Mouse (Mus musculus) stomach, embryonic 16.5 days (tissue): ENCODE measurements around the gene Rbfox3. TPM values are rescaled to one million over a fixed set of nuclear protein-coding genes. Genes with fewer than 3 reads are reported as not detected.

Experiments used
- ATAC-seq: fragments of 200-750 bp; cut with Nextera tagmentation; 2 replicates; pipeline ENCODE4 v1.8.0; 2017; ENCODE audit warnings: moderate number of reproducible peaks, moderate TSS enrichment; ENCODE audit not compliant: insufficient read depth, low FRiP score
- H3K27ac ChIP-seq: fragments of 300-500 bp; sonication (generic); 2 replicates; pipeline ENCODE4 v1.5.1; 2014; ENCODE audit warnings: low read length
- H3K27me3 ChIP-seq: fragments of 300-500 bp; sonication (generic); 2 replicates; pipeline ENCODE4 v1.6.1; 2014; ENCODE audit warnings: low read length, control low read depth, mixed read lengths; ENCODE audit not compliant: control insufficient read depth, insufficient read depth
- H3K36me3 ChIP-seq: fragments of 300-500 bp; sonication (generic); 2 replicates; pipeline ENCODE4 v1.6.1; 2014; ENCODE audit warnings: low read length; ENCODE audit not compliant: control insufficient read depth, insufficient read depth
- H3K4me1 ChIP-seq: fragments of 300-500 bp; sonication (generic); 2 replicates; pipeline ENCODE4 v1.6.1; 2014; ENCODE audit warnings: low read length, control low read depth, mixed read lengths; ENCODE audit not compliant: control insufficient read depth, insufficient read depth
- H3K4me2 ChIP-seq: fragments of 300-500 bp; sonication (generic); 2 replicates; pipeline ENCODE4 v1.6.1; 2014; ENCODE audit warnings: low read depth, low read length, mixed read lengths
- H3K4me3 ChIP-seq: fragments of 300-500 bp; sonication (generic); replicated peaks from 2 replicates; pipeline ENCODE4 v1.5.1; 2014; ENCODE audit warnings: mild to moderate bottlenecking, low read length
- H3K9ac ChIP-seq: fragments of 300-500 bp; sonication (generic); 2 replicates; pipeline ENCODE4 v1.6.1; 2014; ENCODE audit warnings: low read length
- H3K9me3 ChIP-seq: fragments of 300-500 bp; sonication (generic); replicated peaks from 2 replicates; pipeline ENCODE4 v1.6.1; 2016; ENCODE audit warnings: low read length, control low read depth; ENCODE audit not compliant: control insufficient read depth
- WGBS: fragments of 180-500 bp; shearing (Covaris S2); extraction: QIAGEN DNeasy Blood & Tissue Kit; methylation state at CpG from one replicate; pipeline ENCODE4 v1.1.7; 2014; 5-methylcytosine and 5-hydroxymethylcytosine counted together
- polyA plus RNA-seq: library from polyadenylated mRNA; unstranded; fragments of >200 nt; fragmentation: Nextera tagmentation; extraction: Ambion mirVana; gene quantifications from 2 replicates; pipeline ENCODE4 v1.2.1, GENCODE M21; 2015

Rbfox3 gene
- polyA plus RNA-seq, 1 experiment from 2014 or later: 1.1 TPM

GRCm38 (mm10) chr11:118600168-118600567 lies 311.2 kb downstream of the Rbfox3 start:
- Histone ChIP-seq H3K9ac (no peak overlapping the region), H3K4me1 (no peaks in the 10 kb centered on the region), H3K9me3 (no peaks in the 10 kb centered on the region), H3K27me3 (no peaks in the 10 kb centered on the region; the same call in 1 of the 2 replicates), H3K4me2 (no peak overlapping the region), H3K4me3 (no peak overlapping the region), H3K27ac (no peak overlapping the region), H3K36me3 (no peaks in the 10 kb centered on the region)
- no peak for ATAC-seq
- 5% methylated on average over 9 of the region's 9 CpGs for WGBS

- Histone ChIP-seq H3K27me3 (no peaks in the 10 kb centered on the region; the same call in 1 of the 2 replicates), H3K27ac (no peak overlapping the region), H3K9ac (no peak overlapping the region), H3K4me2 (no peak overlapping the region), H3K4me1 (no peaks in the 10 kb centered on the region), H3K9me3 (no peaks in the 10 kb centered on the region), H3K36me3 (no peaks in the 10 kb centered on the region), H3K4me3 (no peak overlapping the region)
- no peak for ATAC-seq
- WGBS: 64% methylated on average over 5 of the region's 5 CpGs
Measured at GRCm38 (mm10) chr11:118598726-118599125, 312.7 kb downstream of the Rbfox3 start.

GRCm38 (mm10) chr11:118584826-118585225 lies 326.6 kb downstream of the Rbfox3 start:
- Histone ChIP-seq H3K4me1 (no peaks in the 10 kb centered on the region), H3K27me3 (no peaks in the 10 kb centered on the region), H3K4me2 (no peak overlapping the region), H3K4me3 (no peak overlapping the region), H3K36me3 (no peaks in the 10 kb centered on the region), H3K27ac (no peak overlapping the region), H3K9me3 (no peaks in the 10 kb centered on the region), H3K9ac (no peak overlapping the region)
- WGBS: 4% methylated on average over 15 of the region's 15 CpGs
- ATAC-seq: no peak

- Histone ChIP-seq H3K4me3 (no peak overlapping the region), H3K4me2 (no peak overlapping the region), H3K36me3 (no peaks in the 10 kb centered on the region), H3K4me1 (no peaks in the 10 kb centered on the region), H3K27me3 (no peaks in the 10 kb centered on the region), H3K9me3 (no peaks in the 10 kb centered on the region), H3K9ac (no peak overlapping the region), H3K27ac (no peak overlapping the region)
- WGBS: 96% methylated on average over 1 of the region's 1 CpGs
- no peak for ATAC-seq
Measured at GRCm38 (mm10) chr11:118583989-118584388, 327.4 kb downstream of the Rbfox3 start.

GRCm38 (mm10) chr11:118583573-118583972 lies 327.8 kb downstream of the Rbfox3 start:
- WGBS: 79% methylated on average over 8 of the region's 8 CpGs
- no peak for ATAC-seq

GRCm38 (mm10) chr11:118581019-118581418 lies 330.4 kb downstream of the Rbfox3 start:
- no peak overlapping the region for H3K4me3 ChIP-seq
- H3K36me3 ChIP-seq: no peaks in the 10 kb centered on the region
- no peaks in the 10 kb centered on the region; the same call in 1 of the 2 replicates for H3K27me3 ChIP-seq
- H3K27ac ChIP-seq: no peak overlapping the region
- H3K4me1 ChIP-seq: no peaks in the 10 kb centered on the region
- H3K4me2 ChIP-seq: no peak overlapping the region
- no peak overlapping the region for H3K9ac ChIP-seq
- no peak for ATAC-seq
- 36% methylated on average over 4 of the region's 4 CpGs for WGBS
- no peaks in the 10 kb centered on the region for H3K9me3 ChIP-seq

More at GRCm38 (mm10) chr11:118583573-118583972, 327.8 kb downstream of the Rbfox3 start:
- Histone ChIP-seq H3K9me3 (no peaks in the 10 kb centered on the region), H3K4me3 (no peak overlapping the region), H3K9ac (no peak overlapping the region), H3K36me3 (no peaks in the 10 kb centered on the region), H3K27ac (no peak overlapping the region), H3K4me1 (no peaks in the 10 kb centered on the region), H3K27me3 (no peaks in the 10 kb centered on the region), H3K4me2 (no peak overlapping the region)

GRCm38 (mm10) chr11:118579622-118580021 lies 331.8 kb downstream of the Rbfox3 start:
- 81% methylated on average over 8 of the region's 8 CpGs for WGBS
- Histone ChIP-seq H3K36me3 (no peaks in the 10 kb centered on the region), H3K27ac (no peak overlapping the region), H3K4me1 (no peaks in the 10 kb centered on the region), H3K9ac (no peak overlapping the region), H3K27me3 (no peaks in the 10 kb centered on the region; the same call in 1 of the 2 replicates), H3K4me3 (no peak overlapping the region), H3K9me3 (no peaks in the 10 kb centered on the region), H3K4me2 (no peak overlapping the region)
- ATAC-seq: no peak

GRCm38 (mm10) chr11:118577271-118577670 lies 334.1 kb downstream of the Rbfox3 start:
- WGBS: 61% methylated on average over 15 of the region's 15 CpGs
- Histone ChIP-seq H3K36me3 (no peaks in the 10 kb centered on the region), H3K4me2 (no peak overlapping the region), H3K4me3 (no peak overlapping the region), H3K4me1 (no peaks in the 10 kb centered on the region), H3K9me3 (no peaks in the 10 kb centered on the region), H3K27ac (no peak overlapping the region), H3K9ac (no peak overlapping the region), H3K27me3 (peaks cover 14% of the 10 kb centered on the region)
- ATAC-seq: no peak

GRCm38 (mm10) chr11:118576611-118577010 lies 334.8 kb downstream of the Rbfox3 start:
- H3K27me3 ChIP-seq: peaks cover 20% of the 10 kb centered on the region
- H3K9ac ChIP-seq: no peak overlapping the region
- H3K4me2 ChIP-seq: no peak overlapping the region
- no peak overlapping the region for H3K27ac ChIP-seq
- no peaks in the 10 kb centered on the region for H3K4me1 ChIP-seq
- no peak for ATAC-seq
- no peaks in the 10 kb centered on the region for H3K9me3 ChIP-seq
- H3K4me3 ChIP-seq: no peak overlapping the region
- 56% methylated on average over 8 of the region's 8 CpGs for WGBS
- no peaks in the 10 kb centered on the region for H3K36me3 ChIP-seq

GRCm38 (mm10) chr11:118574418-118574817 lies 337.0 kb downstream of the Rbfox3 start:
- no peaks in the 10 kb centered on the region for H3K36me3 ChIP-seq
- H3K4me3 ChIP-seq: no peak overlapping the region
- H3K27me3 ChIP-seq: peaks cover 42% of the 10 kb centered on the region
- H3K27ac ChIP-seq: no peak overlapping the region
- no peak overlapping the region for H3K4me2 ChIP-seq
- no peak for ATAC-seq
- no peaks in the 10 kb centered on the region for H3K4me1 ChIP-seq
- no peak overlapping the region for H3K9ac ChIP-seq
- no peaks in the 10 kb centered on the region for H3K9me3 ChIP-seq
- WGBS: 76% methylated on average over 5 of the region's 5 CpGs
